8 mouse cellular contexts compared by ENCODE assay signal in genomic region chr6:86349257-86349656, GRCm38 (mm10). TPM values are rescaled to one million over a fixed set of nuclear protein-coding genes. Genes with fewer than 3 reads are reported as not detected.
DNase-seq lines count a peak whose midpoint lies in the region; ATAC-seq and TF ChIP-seq lines count a peak whose summit lies in the region.

No protein-coding gene starts in this region.

- intact Hi-C loops in gastrocnemius, postnatal 36 days (cut with DNase I), result no loop called here

- H3K4me3 ChIP-seq in limb, embryonic 14.5 days (replicated peaks; ENCODE audit: low read length), result no peak overlapping the region
- no peak overlapping the region for H3K4me3 ChIP-seq in limb, embryonic 10.5 days

- no peak for DNase-seq in frontal cortex, postnatal 10 days (ENCODE audit: low spot score in 2 of 2)
- DNase-seq in limb, embryonic 14.5 days (ENCODE audit: low spot score), result peak; percentile 46
- DNase-seq in limb, embryonic 10.5 days (ENCODE audit: low spot score), result no peak
- DNase-seq in Patski (ENCODE audit: low read depth, low spot score), result no peak
- DNase-seq in large intestine, adult 2 months (ENCODE audit: low read depth, low spot score), result peak; percentile 32
- no peak for DNase-seq in spleen, postnatal 4 days (ENCODE audit: low spot score in 2 of 2)
- DNase-seq in gastrocnemius, postnatal 36 days, result no peak

- 71% methylated on average over 7 of the region's 7 CpGs for WGBS in limb, embryonic 14.5 days
- 66% methylated on average over 7 of the region's 7 CpGs for WGBS in limb, embryonic 10.5 days
- 31% methylated on average over 7 of the region's 7 CpGs for WGBS in large intestine, adult 2 months

- peak; percentile 76; the same call in 1 of the 2 replicates for ATAC-seq in frontal cortex, adult (ENCODE audit: low TSS enrichment)
- ATAC-seq in limb, embryonic 14.5 days (ENCODE audit: low FRiP score, low read depth), result no peak
- no peak for ATAC-seq in Patski

- H3K27me3 ChIP-seq in limb, embryonic 14.5 days (ENCODE audit: control insufficient read depth, insufficient read depth, low read length), result no peaks in the 10 kb centered on the region
- H3K27me3 ChIP-seq in limb, embryonic 10.5 days (ENCODE audit: low read depth, poor library complexity, severe bottlenecking), result no peaks in the 10 kb centered on the region
- H3K27me3 ChIP-seq in Patski, result no peaks in the 10 kb centered on the region

- no peak overlapping the region for H3K9ac ChIP-seq in limb, embryonic 14.5 days (ENCODE audit: low read depth, low read length, severe bottlenecking)

- peak; percentile 70 for TF ChIP-seq CTCF in Patski (IDR thresholded peaks at IDR 0.05)

- H3K9me3 ChIP-seq in limb, embryonic 14.5 days (ENCODE audit: control insufficient read depth, low read length), result no peaks in the 10 kb centered on the region
- H3K9me3 ChIP-seq in limb, embryonic 10.5 days (replicated peaks), result no peaks in the 10 kb centered on the region

- in situ Hi-C loops in Patski (cut with MboI; ENCODE audit: low pct_unique_long_range_greater_than_20kb), result no loop called here

- TF ChIP-seq POLR2A in limb, embryonic 14.5 days (IDR thresholded peaks at IDR 0.05; ENCODE audit: borderline replicate concordance, extremely low read depth, insufficient read depth, insufficient read length), result no peak

- H3K27ac ChIP-seq in limb, embryonic 14.5 days (replicated peaks; ENCODE audit: low read depth, low read length), result no peak overlapping the region
- H3K27ac ChIP-seq in limb, embryonic 10.5 days, result no peak overlapping the region

- H3K36me3 ChIP-seq in limb, embryonic 14.5 days (ENCODE audit: control insufficient read depth, insufficient read depth, low read length), result no peaks in the 10 kb centered on the region
- no peaks in the 10 kb centered on the region for H3K36me3 ChIP-seq in limb, embryonic 10.5 days

- POLR2A ChIA-PET in Patski (lab: Charles Lee), result no interaction called here

- no peaks in the 10 kb centered on the region for H3K4me1 ChIP-seq in limb, embryonic 14.5 days (ENCODE audit: control insufficient read depth, insufficient read depth, low read length)
- H3K4me1 ChIP-seq in limb, embryonic 10.5 days, result peaks cover 8% of the 10 kb centered on the region

- CTCF ChIA-PET in Patski (lab: Charles Lee), result interaction anchor here (1.0 to 1.7 kb wide), 5 partner anchors 8 to 66 kb away, joined by 3 to 5 read pairs (median 3); no protein-coding TSS in a partner anchor

- H3K4me2 ChIP-seq in limb, embryonic 14.5 days (replicated peaks; ENCODE audit: low read depth, low read length, severe bottlenecking), result no peak overlapping the region

RNA-seq across cellular contexts. Expression of gene Fam136a, which starts 16.2 kb away (rescaled TPM):
- 43.9 and 51.0 TPM in 2 replicates for polyA plus RNA-seq in limb, embryonic 14.5 days (2012; rRNA removed)
- 109 and 113 TPM in 2 replicates for polyA plus RNA-seq in limb, embryonic 14.5 days (2014; fragmentation: Nextera tagmentation; extraction: Ambion mirVana)
- 189 and 214 TPM in 2 replicates for polyA plus RNA-seq in limb, embryonic 10.5 days (2016; fragmentation: Nextera tagmentation; extraction: Ambion mirVana)
- 36.3 TPM for polyA plus RNA-seq in Patski (2021)
- 21.2 and 28.3 TPM in 2 replicates for polyA plus RNA-seq in large intestine, adult 2 months (2012; rRNA removed)
- total RNA-seq in gastrocnemius, postnatal 36 days (2021), result 10 to 100 TPM; 11.9 to 15.1 TPM

RNA-seq across cellular contexts. Expression of gene Snrpg, which starts 21.8 kb away (rescaled TPM):
- 155 and 632 TPM in 2 replicates for polyA plus RNA-seq in limb, embryonic 14.5 days (2012; rRNA removed)
- 646 and 684 TPM in 2 replicates for polyA plus RNA-seq in limb, embryonic 14.5 days (2014; fragmentation: Nextera tagmentation; extraction: Ambion mirVana)
- polyA plus RNA-seq in limb, embryonic 10.5 days (2016; fragmentation: Nextera tagmentation; extraction: Ambion mirVana), result 932 and 987 TPM in 2 replicates
- 125 TPM for polyA plus RNA-seq in Patski (2021)
- 49.7 and 66.9 TPM in 2 replicates for polyA plus RNA-seq in large intestine, adult 2 months (2012; rRNA removed)
- total RNA-seq in gastrocnemius, postnatal 36 days (2021), result 10 to 100 TPM; 23.0 to 26.7 TPM

RNA-seq across cellular contexts. Expression of gene Pcyox1, which starts 47.7 kb away (rescaled TPM):
- 67.3 and 67.5 TPM in 2 replicates for polyA plus RNA-seq in limb, embryonic 14.5 days (2012; rRNA removed)
- 93.3 and 98.2 TPM in 2 replicates for polyA plus RNA-seq in limb, embryonic 14.5 days (2014; fragmentation: Nextera tagmentation; extraction: Ambion mirVana)
- polyA plus RNA-seq in limb, embryonic 10.5 days (2016; fragmentation: Nextera tagmentation; extraction: Ambion mirVana), result 50.6 and 59.5 TPM in 2 replicates
- polyA plus RNA-seq in Patski (2021), result 151 TPM
- 19.3 and 27.3 TPM in 2 replicates for polyA plus RNA-seq in large intestine, adult 2 months (2012; rRNA removed)
- total RNA-seq in gastrocnemius, postnatal 36 days (2021), result 10 to 100 TPM; 53.1 to 54.2 TPM

RNA-seq across cellular contexts. Expression of gene Tia1, which starts 54.8 kb away (rescaled TPM):
- polyA plus RNA-seq in limb, embryonic 14.5 days (2012; rRNA removed), result 230 and 264 TPM in 2 replicates
- 173 and 211 TPM in 2 replicates for polyA plus RNA-seq in limb, embryonic 14.5 days (2014; fragmentation: Nextera tagmentation; extraction: Ambion mirVana)
- 174 and 235 TPM in 2 replicates for polyA plus RNA-seq in limb, embryonic 10.5 days (2016; fragmentation: Nextera tagmentation; extraction: Ambion mirVana)
- polyA plus RNA-seq in Patski (2021), result 91.4 TPM
- polyA plus RNA-seq in large intestine, adult 2 months (2012; rRNA removed), result 7.8 and 14.6 TPM in 2 replicates
- total RNA-seq in gastrocnemius, postnatal 36 days (2021), result 10 to 100 TPM; 18.9 to 20.1 TPM

Comparison
In these comparisons a context has a peak if more than half of its experiments do, and no peak if none do; other contexts are left out.
1. DNase-seq: peak in limb, embryonic 14.5 days (single experiment) and large intestine, adult 2 months (single experiment); none in frontal cortex, postnatal 10 days (0 of 2), limb, embryonic 10.5 days (single experiment), Patski (single experiment), spleen, postnatal 4 days (0 of 2) and gastrocnemius, postnatal 36 days (0 of 2).